ENCODE assay signal across 8 mouse cellular contexts in the genomic region with DNA sequence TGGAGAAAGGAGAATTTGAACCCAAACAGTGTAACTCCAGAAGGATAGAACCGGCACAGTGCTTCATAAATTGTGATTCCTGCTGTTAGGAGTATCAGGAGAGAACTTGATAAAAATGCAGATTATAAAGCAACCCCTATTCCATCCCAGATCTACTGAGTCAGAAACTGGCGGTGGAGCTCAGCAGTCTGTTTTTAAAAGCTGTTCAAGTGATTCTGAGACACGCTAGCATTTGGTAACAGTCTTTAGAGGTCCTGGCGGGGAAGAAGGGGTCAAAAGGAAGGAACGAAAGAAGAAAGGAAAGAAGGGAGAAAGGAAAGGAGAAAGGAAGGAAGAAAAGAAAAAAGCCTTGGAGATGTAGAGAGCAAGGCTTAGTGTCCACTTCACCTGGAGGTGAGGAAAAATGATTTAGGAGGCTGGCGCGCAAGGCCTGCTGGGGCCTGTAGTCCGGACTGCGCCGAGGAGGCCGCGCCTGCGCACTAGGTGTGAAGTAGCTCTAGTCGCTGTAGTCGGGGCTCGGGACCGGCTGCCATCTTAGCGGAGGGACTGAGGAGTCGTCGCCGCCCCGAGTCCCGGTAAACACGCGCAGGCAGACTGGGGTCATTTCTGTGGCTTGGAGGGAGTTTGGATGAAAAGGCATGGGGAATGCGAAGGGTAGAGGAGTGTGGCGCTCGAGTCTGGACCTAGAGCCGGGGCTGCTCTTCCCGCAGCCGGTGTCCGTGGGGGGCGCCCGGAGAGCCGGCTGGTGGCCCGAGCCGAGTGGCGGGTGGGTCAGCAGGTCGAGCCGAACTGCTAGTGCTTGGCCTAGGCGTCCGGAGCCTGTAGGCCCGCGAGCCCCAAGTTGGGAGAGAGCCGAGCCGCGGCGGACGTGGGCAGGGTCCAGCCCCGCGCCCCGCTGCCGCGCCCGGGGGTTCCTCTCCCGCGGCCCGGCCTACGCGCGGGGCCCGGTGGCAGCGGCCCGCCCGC. TPM values are rescaled to one million over a fixed set of nuclear protein-coding genes. Genes with fewer than 3 reads are reported as not detected.
DNase-seq lines count a peak whose midpoint lies in the region; ATAC-seq and TF ChIP-seq lines count a peak whose summit lies in the region.

A gene (plus strand): TSS at position 499 of the 966 bp plus-strand sequence.

- peak within 1 kb of the TSS; percentile 84 for H3K27ac ChIP-seq in forebrain, embryonic 12.5 days
- peak within 1 kb of the TSS; percentile 88 for H3K27ac ChIP-seq in heart, postnatal 0 days (ENCODE audit: low read depth)
- peak within 1 kb of the TSS; percentile 77 for H3K27ac ChIP-seq in liver, embryonic 16.5 days (ENCODE audit: low read length)
- peak within 1 kb of the TSS; percentile 90 for H3K27ac ChIP-seq in neural tube, embryonic 13.5 days (replicated peaks)
- peak within 1 kb of the TSS; percentile 93 for H3K27ac ChIP-seq in testis, adult 2 months (ENCODE audit: control insufficient read depth, insufficient read depth, low read depth, low read length)

- ATAC-seq in forebrain, embryonic 12.5 days (ENCODE audit: low FRiP score) = peak; percentile 98
- peak; percentile 98 for ATAC-seq in heart, postnatal 0 days (ENCODE audit: insufficient read depth, low read depth)
- ATAC-seq in liver, embryonic 16.5 days (ENCODE audit: low read depth) = peak; percentile 99
- ATAC-seq in neural tube, embryonic 13.5 days (ENCODE audit: low read depth) = peak; percentile 98

- 2% methylated on average over 61 of the region's 65 CpGs for WGBS in forebrain, embryonic 12.5 days
- 3% methylated on average over 53 of the region's 65 CpGs for WGBS in heart, postnatal 0 days
- 3% methylated on average over 60 of the region's 65 CpGs for WGBS in liver, embryonic 16.5 days (ENCODE audit: insufficient replicate concordance)
- 3% methylated on average over 64 of the region's 65 CpGs for WGBS in neural tube, embryonic 13.5 days

- H3K27me3 ChIP-seq in E14TG2a.4 (ENCODE audit: insufficient read depth, low read length) = no peaks in the 10 kb centered on the region
- H3K27me3 ChIP-seq in forebrain, embryonic 12.5 days = no peaks in the 10 kb centered on the region
- no peaks in the 10 kb centered on the region for H3K27me3 ChIP-seq in heart, postnatal 0 days (ENCODE audit: control insufficient read depth, insufficient read depth, low read length)
- H3K27me3 ChIP-seq in liver, embryonic 16.5 days (ENCODE audit: control insufficient read depth, insufficient read depth, low read depth, low read length) = no peaks in the 10 kb centered on the region
- no peaks in the 10 kb centered on the region for H3K27me3 ChIP-seq in neural tube, embryonic 13.5 days
- H3K27me3 ChIP-seq in testis, adult 2 months (ENCODE audit: control insufficient read depth, insufficient read depth, low read length) = no peaks in the 10 kb centered on the region

- no peak for TF ChIP-seq CTCF in E14TG2a.4 (conservative IDR thresholded peaks at IDR 0.05; ENCODE audit: low read length)
- no peak for TF ChIP-seq CTCF in heart, postnatal 0 days (IDR thresholded peaks at IDR 0.05; ENCODE audit: low read depth)
- no peak for TF ChIP-seq CTCF in testis, adult 2 months (IDR thresholded peaks at IDR 0.05; ENCODE audit: control insufficient read depth, insufficient read depth, insufficient replicate concordance, low read depth, low read length)

- H3K4me2 ChIP-seq in forebrain, embryonic 12.5 days = peak within 1 kb of the TSS; percentile 66
- peak within 1 kb of the TSS; percentile 78 for H3K4me2 ChIP-seq in heart, postnatal 0 days (ENCODE audit: low read depth, low read length)
- peak within 1 kb of the TSS; percentile 74 for H3K4me2 ChIP-seq in liver, embryonic 16.5 days (ENCODE audit: low read depth, low read length)
- H3K4me2 ChIP-seq in neural tube, embryonic 13.5 days = peak within 1 kb of the TSS; percentile 66

- peak; percentile 96 for TF ChIP-seq POLR2A in testis, adult 2 months (IDR thresholded peaks at IDR 0.05; ENCODE audit: control insufficient read depth, low read depth, low read length)

- peaks cover 32% of the 10 kb centered on the region for H3K4me1 ChIP-seq in E14TG2a.4 (replicated peaks; ENCODE audit: low read depth, low read length)
- H3K4me1 ChIP-seq in forebrain, embryonic 12.5 days = peaks cover 24% of the 10 kb centered on the region
- peaks cover 17% of the 10 kb centered on the region for H3K4me1 ChIP-seq in heart, postnatal 0 days (ENCODE audit: control insufficient read depth, insufficient read depth)
- H3K4me1 ChIP-seq in liver, embryonic 16.5 days (ENCODE audit: control insufficient read depth, low read depth, low read length) = peaks cover 18% of the 10 kb centered on the region
- H3K4me1 ChIP-seq in neural tube, embryonic 13.5 days (replicated peaks) = peaks cover 32% of the 10 kb centered on the region
- H3K4me1 ChIP-seq in testis, adult 2 months (ENCODE audit: control insufficient read depth, insufficient read depth, low read length) = peaks cover 2% of the 10 kb centered on the region; the same call in 1 of the 2 replicates

- TF ChIP-seq EP300 in heart, postnatal 0 days (IDR thresholded peaks at IDR 0.05; ENCODE audit: low read depth) = no peak

- H3K4me3 ChIP-seq in E14TG2a.4 (replicated peaks; ENCODE audit: low read length) = peak within 1 kb of the TSS; percentile 96
- H3K4me3 ChIP-seq in forebrain, embryonic 12.5 days (replicated peaks) = peak within 1 kb of the TSS; percentile 75
- peak within 1 kb of the TSS; percentile 99 for H3K4me3 ChIP-seq in heart, postnatal 0 days (ENCODE audit: low read depth, low read length)
- H3K4me3 ChIP-seq in liver, embryonic 16.5 days (ENCODE audit: low read depth, low read length) = peak within 1 kb of the TSS; percentile 92
- H3K4me3 ChIP-seq in neural tube, embryonic 13.5 days = peak within 1 kb of the TSS; percentile 90
- H3K4me3 ChIP-seq in testis, adult 2 months (ENCODE audit: control insufficient read depth, low read depth, low read length) = peak within 1 kb of the TSS; percentile 96

- peak; percentile 90 for DNase-seq in c-Kit-positive CD71-positive TER-119-positive erythroid progenitor cells, embryonic 14.5 days (ENCODE audit: low spot score)
- DNase-seq in heart, postnatal 0 days (ENCODE audit: low spot score) = peak; percentile 95
- DNase-seq in kidney, postnatal 4 days = peak; percentile 94 to 96

- H3K9me3 ChIP-seq in E14TG2a.4 (ENCODE audit: low read length) = no peaks in the 10 kb centered on the region
- H3K9me3 ChIP-seq in forebrain, embryonic 12.5 days = no peaks in the 10 kb centered on the region
- H3K9me3 ChIP-seq in heart, postnatal 0 days (replicated peaks; ENCODE audit: control insufficient read depth, low read length) = no peaks in the 10 kb centered on the region
- no peaks in the 10 kb centered on the region for H3K9me3 ChIP-seq in liver, embryonic 16.5 days (replicated peaks; ENCODE audit: control insufficient read depth, low read length)
- no peaks in the 10 kb centered on the region for H3K9me3 ChIP-seq in neural tube, embryonic 13.5 days

- peak within 1 kb of the TSS; percentile 84 for H3K9ac ChIP-seq in forebrain, embryonic 12.5 days
- H3K9ac ChIP-seq in heart, postnatal 0 days (replicated peaks; ENCODE audit: low read depth, low read length) = peak within 1 kb of the TSS; percentile 97
- H3K9ac ChIP-seq in liver, embryonic 16.5 days (ENCODE audit: low read depth, low read length) = peak within 1 kb of the TSS; percentile 93
- peak within 1 kb of the TSS; percentile 89 for H3K9ac ChIP-seq in neural tube, embryonic 13.5 days

- peaks cover 20% of the 10 kb centered on the region for H3K36me3 ChIP-seq in E14TG2a.4 (ENCODE audit: insufficient read depth, low read length)
- peaks cover 8% of the 10 kb centered on the region for H3K36me3 ChIP-seq in forebrain, embryonic 12.5 days (replicated peaks)
- peaks cover 4% of the 10 kb centered on the region for H3K36me3 ChIP-seq in heart, postnatal 0 days (replicated peaks; ENCODE audit: control insufficient read depth, insufficient read depth, low read length)
- peaks cover 3% of the 10 kb centered on the region for H3K36me3 ChIP-seq in liver, embryonic 16.5 days (ENCODE audit: control insufficient read depth, insufficient read depth)
- peaks cover 6% of the 10 kb centered on the region for H3K36me3 ChIP-seq in neural tube, embryonic 13.5 days
- H3K36me3 ChIP-seq in testis, adult 2 months (ENCODE audit: control insufficient read depth, insufficient read depth, low read length) = no peaks in the 10 kb centered on the region

RNA-seq across cellular contexts. Expression of the gene that starts here (rescaled TPM):
- polyA plus RNA-seq in forebrain, embryonic 12.5 days (2016; fragmentation: Nextera tagmentation; extraction: Ambion mirVana) = 62.8 and 69.2 TPM in 2 replicates
- 28.8 and 31.9 TPM in 2 replicates for total RNA-seq in heart, postnatal 0 days (2014; rRNA removed; ENCODE audit: low replicate concordance)
- polyA plus RNA-seq in heart, postnatal 0 days (2015; fragmentation: Nextera tagmentation; extraction: Ambion mirVana) = 19.9 and 20.5 TPM in 2 replicates
- 19.6 and 19.7 TPM in 2 replicates for polyA plus RNA-seq in liver, embryonic 16.5 days (2015; fragmentation: Nextera tagmentation; extraction: Ambion mirVana)
- 47.7 and 48.7 TPM in 2 replicates for polyA plus RNA-seq in neural tube, embryonic 13.5 days (2015; fragmentation: Nextera tagmentation; extraction: Ambion mirVana)
- 6.6 and 8.1 TPM in 2 replicates for polyA plus RNA-seq in testis, adult 2 months (2012; rRNA removed)

Comparison
In these comparisons a context has a peak if more than half of its experiments do, and no peak if none do; other contexts are left out.
1. Peak in every context shown above with its lines: DNase-seq, ATAC-seq, H3K4me3 ChIP-seq and H3K27ac ChIP-seq.